Mouse (Mus musculus) frontal cortex, adult 2 months (tissue): ENCODE data around the gene Gch1. TPM values are rescaled to one million over a fixed set of nuclear protein-coding genes. Genes with fewer than 3 reads are reported as not detected.

Experiments used
- DNase-seq, 2 experiments: peaks; one replicate each; pipeline ENCODE4 v3.0.0; 2022; ENCODE audit warnings: low spot score in 1 of 2; ENCODE audit errors: extremely low spot score in 1 of 2
- polyA plus RNA-seq: library from polyadenylated mRNA; depleted of rRNA; stranded (reverse); fragments of >200 nt; gene quantifications from 2 replicates; pipeline ENCODE4 v1.2.3, GENCODE M21; 2012; rRNA removed

Gch1 gene
- polyA plus RNA-seq, result 1.8 and 2.4 TPM in 2 replicates

GRCm38 (mm10) chr14:47188848-47189634 lies at the start of gene Gch1:
Gene Gch1, minus strand, starts transcription at chr14:47189413.
- peak in 1 of 2 experiments; percentile 71 for DNase-seq

- DNase-seq, result no peak
Observed at GRCm38 (mm10) chr14:47237286-47237685, 48.1 kb upstream of the Gch1 start.

- no peak for DNase-seq
Observed at GRCm38 (mm10) chr14:47236491-47236890, 47.3 kb upstream of the Gch1 start.

- DNase-seq, result no peak
Observed at GRCm38 (mm10) chr14:47234526-47235250, 45.5 kb upstream of the Gch1 start.

GRCm38 (mm10) chr14:47234032-47234431 lies 44.8 kb upstream of the Gch1 start:
- no peak for DNase-seq

GRCm38 (mm10) chr14:47233602-47234001 lies 44.4 kb upstream of the Gch1 start:
- DNase-seq, result no peak

- no peak for DNase-seq
Observed at GRCm38 (mm10) chr14:47229796-47230376, 40.7 kb upstream of the Gch1 start.

- DNase-seq, result no peak
Observed at GRCm38 (mm10) chr14:47225931-47226330, 36.7 kb upstream of the Gch1 start.

- DNase-seq, result no peak
Observed at GRCm38 (mm10) chr14:47224476-47225325, 35.5 kb upstream of the Gch1 start.

- no peak for DNase-seq
Observed at GRCm38 (mm10) chr14:47222631-47223450, 33.6 kb upstream of the Gch1 start.

- no peak for DNase-seq
Observed at GRCm38 (mm10) chr14:47221567-47221966, 32.4 kb upstream of the Gch1 start.

GRCm38 (mm10) chr14:47220231-47221025 lies 31.2 kb upstream of the Gch1 start:
- no peak for DNase-seq

GRCm38 (mm10) chr14:47218766-47219606 lies 29.8 kb upstream of the Gch1 start:
- DNase-seq, result peak in 1 of 2 experiments; percentile 8

- DNase-seq, result no peak
Observed at GRCm38 (mm10) chr14:47216541-47216940, 27.3 kb upstream of the Gch1 start.

GRCm38 (mm10) chr14:47214367-47214766 lies 25.2 kb upstream of the Gch1 start:
- no peak for DNase-seq

- no peak for DNase-seq
Observed at GRCm38 (mm10) chr14:47213305-47213704, 24.1 kb upstream of the Gch1 start.

GRCm38 (mm10) chr14:47209669-47210164 lies 20.5 kb upstream of the Gch1 start:
- no peak for DNase-seq
